Mouse (Mus musculus) C2C12 (cell line): Measurements from ENCODE around the gene Ccdc38. TPM values are rescaled to one million over a fixed set of nuclear protein-coding genes. Genes with fewer than 3 reads are reported as not detected.

Source experiments
- H3K27me3 ChIP-seq: one replicate; pipeline ENCODE4 v1.6.1; 2011; ENCODE audit not compliant: control insufficient read depth, insufficient read depth, insufficient read length
- H3K36me3 ChIP-seq: one replicate; pipeline ENCODE4 v1.6.1; 2011; ENCODE audit not compliant: control insufficient read depth, insufficient read depth
- H3K4me3 ChIP-seq: one replicate; pipeline ENCODE4 v1.5.1; 2011; ENCODE audit warnings: mild to moderate bottlenecking, control low read depth; ENCODE audit not compliant: poor library complexity, insufficient read depth, severe bottlenecking
- H3K79me2 ChIP-seq: one replicate; pipeline ENCODE4 v1.6.1; 2011; ENCODE audit not compliant: control insufficient read depth, insufficient read depth
- H3K79me3 ChIP-seq: one replicate; pipeline ENCODE4 v1.6.1; 2011; ENCODE audit warnings: low read depth, control low read depth
- H3ac ChIP-seq: one replicate; pipeline ENCODE3; 2011; ENCODE audit warnings: low read depth; ENCODE audit not compliant: control insufficient read depth, insufficient read length
- CEBPB ChIP-seq: IDR thresholded peaks from one replicate; pipeline ENCODE4 v1.6.1; 2011; ENCODE audit warnings: low read depth, mild to moderate bottlenecking, control low read depth, moderate library complexity
- CTCF ChIP-seq: IDR thresholded peaks from one replicate; pipeline ENCODE4 v1.5.1; 2011; ENCODE audit not compliant: control insufficient read depth, insufficient read depth, insufficient read length
- FOSL1 ChIP-seq: IDR thresholded peaks from one replicate; pipeline ENCODE4 v1.8.0; 2011; ENCODE audit warnings: mild to moderate bottlenecking, low read length; ENCODE audit not compliant: poor library complexity, insufficient read depth, severe bottlenecking
- MAX ChIP-seq: IDR thresholded peaks from one replicate; pipeline ENCODE4 v1.6.1; 2011; ENCODE audit warnings: mild to moderate bottlenecking, control low read depth
- MYOD1 ChIP-seq: IDR thresholded peaks from one replicate; pipeline ENCODE4 v1.6.1; 2011; ENCODE audit warnings: low read depth; ENCODE audit not compliant: control insufficient read depth, insufficient read length
- MYOG ChIP-seq: IDR thresholded peaks from one replicate; pipeline ENCODE4 v1.6.1; 2011; ENCODE audit not compliant: control insufficient read depth, insufficient read length; ENCODE audit errors: extremely low read depth
- USF1 ChIP-seq: IDR thresholded peaks from one replicate; pipeline ENCODE4 v1.6.1; 2011; ENCODE audit warnings: low read depth, mild to moderate bottlenecking, control low read depth, moderate library complexity
- polyA plus RNA-seq: library from polyadenylated mRNA; unstranded; fragments of >200 nt; fragmentation: generic; extraction: Trizol; gene quantifications from one replicate; pipeline ENCODE4 v1.2.1, GENCODE M21; 2012; ENCODE audit warnings: missing spikeins

Ccdc38 gene
- polyA plus RNA-seq, 1 experiment, result 0.08 TPM

DNA sequence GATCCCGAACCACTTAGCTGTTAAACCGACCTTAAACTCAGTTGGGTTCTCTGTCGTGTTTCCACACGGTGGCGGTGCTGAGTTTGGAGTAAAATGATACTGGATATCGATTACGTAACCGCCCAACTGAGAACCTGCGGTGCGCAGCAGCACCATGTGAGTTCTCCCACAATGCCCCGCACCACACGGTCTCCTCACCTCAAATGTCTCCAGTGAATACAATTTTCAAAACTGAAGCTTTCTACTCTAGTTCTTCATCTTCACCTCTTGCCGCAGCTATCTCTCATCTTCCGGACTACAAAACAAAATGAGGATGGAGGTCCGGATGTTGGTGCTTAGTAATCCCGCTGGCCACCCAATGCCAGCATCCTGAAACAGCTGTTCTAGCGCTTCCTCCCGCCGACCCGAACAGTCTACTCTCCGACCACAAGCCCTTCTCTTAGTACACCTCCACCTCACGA is 53.6 kb downstream of the Ccdc38 start:
- Histone ChIP-seq H3K4me3 (no peak overlapping the region), H3K27me3 (no peaks in the 10 kb centered on the region), H3K79me2 (peaks cover 5% of the 10 kb centered on the region), H3K36me3 (no peaks in the 10 kb centered on the region), H3ac (no peak overlapping the region), H3K79me3 (peaks cover 2% of the 10 kb centered on the region)
- TF ChIP-seq CEBPB, result no peak
- no peak for TF ChIP-seq FOSL1
- TF ChIP-seq MYOD1, result peak; percentile 25
- peak; percentile 17 for TF ChIP-seq CTCF

DNA sequence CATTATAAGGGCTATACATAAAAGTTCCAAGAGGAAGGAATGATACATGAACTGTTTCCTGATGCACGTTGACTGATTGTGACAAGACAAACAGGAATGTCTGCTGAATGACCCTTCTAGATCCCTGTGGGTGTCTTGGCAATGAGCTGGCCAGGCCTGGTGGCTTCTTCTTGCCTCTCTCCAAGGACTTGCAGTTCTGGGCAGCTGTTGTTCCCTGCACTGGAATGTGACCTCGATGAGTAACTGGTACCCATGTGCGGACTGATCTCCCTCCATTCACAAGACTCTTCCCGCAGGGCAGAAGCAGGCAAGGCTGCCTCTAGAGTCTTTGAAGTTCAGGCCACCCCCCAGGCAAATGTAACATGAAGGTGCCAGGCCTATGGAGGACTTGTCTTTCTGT is 55.4 kb downstream of the Ccdc38 start:
- H3K36me3 ChIP-seq, result no peaks in the 10 kb centered on the region
- TF ChIP-seq FOSL1 (no peak), MYOD1 (peak; percentile 48), MAX (no peak), CTCF (no peak)

DNA sequence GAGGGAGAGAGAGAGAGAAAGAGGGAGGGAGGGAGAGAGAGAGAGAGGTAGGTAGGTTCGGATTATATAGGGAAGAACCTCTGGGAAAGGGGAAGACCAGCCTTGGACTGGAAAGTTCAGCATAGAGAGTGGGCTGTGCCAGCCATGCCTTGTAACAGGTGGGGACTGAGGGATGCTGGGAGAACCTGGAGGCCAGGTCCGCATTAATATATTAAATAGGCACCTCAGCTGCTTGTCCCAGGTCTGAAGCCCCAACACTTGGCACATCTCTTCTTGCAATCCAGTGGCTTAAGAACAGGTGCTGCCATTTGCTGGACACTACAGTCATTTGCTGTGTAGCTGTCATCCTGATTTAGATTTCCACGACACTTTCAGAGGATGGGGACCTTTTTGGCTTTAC is 56.2 kb downstream of the Ccdc38 start:
- Histone ChIP-seq H3K4me3 (no peak overlapping the region), H3ac (no peak overlapping the region), H3K27me3 (no peaks in the 10 kb centered on the region), H3K79me3 (no peaks in the 10 kb centered on the region), H3K79me2 (no peaks in the 10 kb centered on the region), H3K36me3 (no peaks in the 10 kb centered on the region)
- TF ChIP-seq MYOD1 (no peak), MAX (no peak), FOSL1 (no peak), MYOG (no peak), USF1 (no peak), CEBPB (no peak), CTCF (no peak)

More for the DNA sequence above, 55.4 kb downstream of the Ccdc38 start:
- Histone ChIP-seq H3ac (no peak overlapping the region), H3K27me3 (no peaks in the 10 kb centered on the region), H3K79me2 (no peaks in the 10 kb centered on the region), H3K4me3 (no peak overlapping the region), H3K79me3 (no peaks in the 10 kb centered on the region)

DNA sequence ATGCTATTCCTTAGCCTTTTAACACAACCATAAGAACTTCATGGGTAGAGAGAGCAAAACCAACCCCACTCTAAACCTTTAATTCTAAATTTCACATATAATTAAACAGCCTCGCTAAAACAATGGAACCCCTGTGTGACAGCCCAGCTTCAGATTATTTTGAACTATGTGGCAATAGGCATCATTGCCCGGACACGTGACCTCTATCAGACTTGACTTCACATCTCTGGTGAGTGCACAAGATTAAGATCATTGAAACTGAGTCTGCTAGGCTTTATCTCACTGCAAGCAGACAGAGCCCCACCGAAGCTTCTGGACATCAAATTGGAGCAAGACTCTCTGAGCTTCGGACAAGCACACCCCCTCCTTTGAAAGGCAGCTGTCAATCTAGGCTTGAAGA is 61.9 kb downstream of the Ccdc38 start:
- Histone ChIP-seq H3K36me3 (no peaks in the 10 kb centered on the region), H3K79me3 (no peaks in the 10 kb centered on the region), H3K27me3 (no peaks in the 10 kb centered on the region), H3K79me2 (no peaks in the 10 kb centered on the region), H3ac (no peak overlapping the region), H3K4me3 (no peak overlapping the region)
- TF ChIP-seq FOSL1 (no peak), CEBPB (no peak), USF1 (no peak), CTCF (no peak), MYOG (no peak), MAX (no peak), MYOD1 (no peak)

DNA sequence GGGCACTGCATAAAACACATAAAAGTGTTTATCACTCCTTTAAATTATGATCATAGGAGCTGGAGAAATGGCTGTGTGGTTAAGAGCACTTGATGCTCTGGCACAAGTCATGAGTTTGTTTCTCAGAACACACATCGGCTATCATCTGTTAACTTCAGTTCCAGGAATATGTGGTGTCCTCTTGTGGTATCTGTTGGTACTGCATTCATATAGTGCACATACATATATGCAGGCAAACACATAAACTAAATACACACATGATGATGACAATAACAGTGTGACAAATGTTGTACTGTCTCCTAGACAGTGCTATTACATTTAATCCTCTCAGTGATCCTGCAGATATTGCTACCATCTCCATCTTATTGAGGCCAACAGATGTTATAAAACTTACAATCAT is 62.8 kb downstream of the Ccdc38 start:
- H3K27me3 ChIP-seq, result no peaks in the 10 kb centered on the region
- TF ChIP-seq MYOG (no peak), CTCF (no peak), FOSL1 (no peak), CEBPB (no peak), USF1 (no peak), MAX (no peak), MYOD1 (no peak)
- H3K4me3 ChIP-seq, result no peak overlapping the region
- no peaks in the 10 kb centered on the region for H3K79me3 ChIP-seq
- no peak overlapping the region for H3ac ChIP-seq
- H3K79me2 ChIP-seq, result no peaks in the 10 kb centered on the region
- H3K36me3 ChIP-seq, result no peaks in the 10 kb centered on the region

DNA sequence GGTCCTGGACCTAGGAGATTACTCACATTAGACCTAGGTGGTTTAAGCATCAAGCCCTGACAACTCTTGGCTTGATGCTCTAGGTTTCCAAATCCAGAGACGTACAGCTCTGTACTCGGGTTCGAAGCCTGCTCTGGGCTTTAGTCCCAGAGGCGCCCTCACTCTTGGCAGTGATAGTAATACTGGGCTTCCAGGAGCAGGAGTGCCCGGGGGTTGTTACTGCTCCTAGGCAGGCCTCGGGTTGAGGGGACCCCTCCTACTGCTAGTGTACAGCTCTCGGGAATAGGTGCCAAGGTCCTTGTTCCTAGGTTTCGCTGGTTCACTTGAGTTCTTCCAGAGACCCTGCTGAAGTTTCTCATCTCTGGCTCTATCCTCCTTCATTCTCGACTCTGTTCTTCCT is 65.9 kb downstream of the Ccdc38 start:
- H3K4me3 ChIP-seq, result no peak overlapping the region
- H3ac ChIP-seq, result no peak overlapping the region
- no peaks in the 10 kb centered on the region for H3K36me3 ChIP-seq
- no peaks in the 10 kb centered on the region for H3K79me3 ChIP-seq
- H3K79me2 ChIP-seq, result no peaks in the 10 kb centered on the region
- no peaks in the 10 kb centered on the region for H3K27me3 ChIP-seq
- TF ChIP-seq MAX, result no peak
- TF ChIP-seq CEBPB, result no peak
- TF ChIP-seq USF1, result no peak

DNA sequence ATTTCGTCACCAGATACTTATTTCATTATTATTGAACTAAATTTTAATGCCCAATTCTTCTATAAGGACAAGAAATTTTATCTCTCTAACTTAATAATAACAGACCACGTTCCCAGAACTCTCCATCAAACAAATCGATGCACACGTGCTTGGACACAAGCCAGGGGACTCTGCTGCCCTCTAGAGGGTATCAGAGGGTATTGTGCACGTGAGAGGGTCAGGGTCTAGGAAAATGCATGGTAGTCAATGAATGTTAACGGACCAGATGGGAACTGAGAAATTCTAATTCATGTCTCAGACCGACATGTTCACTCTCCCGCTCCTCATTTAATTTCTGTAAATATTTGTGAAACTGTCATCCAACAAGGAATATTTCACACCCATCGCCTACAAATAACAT is 67.6 kb downstream of the Ccdc38 start:
- no peaks in the 10 kb centered on the region for H3K36me3 ChIP-seq
- TF ChIP-seq FOSL1 (no peak), CTCF (no peak), MAX (no peak), MYOG (no peak), MYOD1 (no peak), USF1 (no peak), CEBPB (no peak)
- no peak overlapping the region for H3K4me3 ChIP-seq
- no peaks in the 10 kb centered on the region for H3K27me3 ChIP-seq
- H3ac ChIP-seq, result no peak overlapping the region
- H3K79me3 ChIP-seq, result no peaks in the 10 kb centered on the region
- no peaks in the 10 kb centered on the region for H3K79me2 ChIP-seq
